Mouse (Mus musculus) natural killer cell, adult 2 months (primary cell): Measurements from ENCODE around the gene Sesn3.
A peak's percentile ranks its signal among the peaks of the same experiment; 100 is the strongest.
"Not testable (repeated sequence)": the region's sequence is repeated elsewhere in the genome, so short reads cannot be mapped to it uniquely, and the experiment has no call there.

Source experiments
- DNase-seq, 2 experiments: peaks; one replicate each; pipeline ENCODE4 v3.0.0; 2022; ENCODE audit warnings: low spot score in 2 of 2

Sesn3 gene

DNA sequence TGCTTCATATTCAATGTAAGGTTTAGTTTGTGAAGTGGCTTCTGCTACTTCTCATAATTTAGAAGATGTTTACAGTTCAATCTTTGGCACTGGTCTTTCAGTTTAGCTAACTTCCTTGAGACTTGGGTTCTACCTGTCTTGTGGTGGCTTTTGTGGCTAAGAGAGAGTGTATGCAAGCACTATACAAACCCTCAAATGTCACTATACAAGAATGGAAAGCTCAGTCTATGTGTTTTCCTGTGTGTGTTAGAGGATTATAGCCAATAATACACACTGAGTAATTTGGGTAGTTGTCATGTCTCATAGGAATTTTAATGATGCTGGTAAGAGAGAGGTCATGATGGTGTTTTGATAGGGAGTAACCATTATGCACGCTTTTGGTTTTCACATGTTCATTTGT, 5.8 kb downstream of the Sesn3 start:
- no peak for DNase-seq

DNA sequence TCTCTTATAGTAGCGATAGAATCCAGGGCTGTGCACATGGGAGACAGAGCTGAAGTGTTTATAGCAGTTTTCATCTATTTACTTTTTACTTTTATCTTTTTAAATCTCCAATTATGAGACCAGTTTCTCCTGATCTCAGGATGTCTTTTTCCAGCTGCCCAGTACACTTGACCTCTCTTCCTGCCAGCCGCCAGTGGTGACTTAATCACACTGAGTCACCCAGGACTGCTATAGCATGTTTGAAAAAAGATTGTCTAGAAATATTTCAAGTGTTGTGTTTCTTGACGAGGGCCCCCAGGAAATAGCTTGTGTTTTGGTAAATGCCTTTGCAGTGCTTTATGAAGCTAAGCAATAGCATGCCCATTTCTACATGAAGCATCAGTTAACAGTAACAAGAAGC, 10.2 kb downstream of the Sesn3 start:
- no peak for DNase-seq

DNA sequence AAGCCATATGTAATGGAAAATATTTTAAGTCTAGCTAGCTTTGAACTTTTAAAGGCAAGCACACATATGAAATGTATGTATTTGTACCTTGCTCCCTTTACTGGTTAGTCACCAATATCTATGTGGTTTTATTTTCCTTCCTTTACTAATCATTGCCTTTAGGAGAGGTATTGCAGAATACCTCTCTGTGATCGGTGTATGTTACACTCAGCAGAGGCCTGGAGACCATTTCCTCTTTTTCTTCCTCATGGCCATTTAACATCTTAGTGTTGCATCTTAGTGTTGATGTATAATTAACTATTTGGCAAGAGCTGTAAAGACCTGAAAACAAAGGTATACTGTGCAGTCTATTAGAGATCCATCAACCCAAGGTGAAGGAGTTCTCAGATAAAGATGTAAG, 12.4 kb downstream of the Sesn3 start:
- no peak for DNase-seq

DNA sequence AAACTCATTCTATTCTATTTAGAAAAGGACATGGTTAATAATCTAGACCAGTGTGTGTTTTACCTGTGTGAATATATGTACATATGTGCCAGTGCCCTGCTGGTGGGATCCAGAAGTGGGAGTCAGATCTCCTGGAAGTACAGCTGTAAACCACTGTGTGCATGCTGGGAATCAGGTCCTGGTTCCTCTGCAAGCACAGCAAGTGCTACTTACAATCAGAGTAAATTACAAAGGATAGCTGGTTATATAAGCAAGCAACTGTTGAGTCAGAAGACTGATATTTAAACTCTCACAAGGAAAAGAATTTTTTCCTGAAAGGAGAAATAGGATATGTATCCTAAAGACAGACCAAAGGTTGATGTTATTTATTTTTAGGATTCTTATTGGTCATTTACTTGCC, 13.6 kb downstream of the Sesn3 start:
- no peak for DNase-seq

DNA sequence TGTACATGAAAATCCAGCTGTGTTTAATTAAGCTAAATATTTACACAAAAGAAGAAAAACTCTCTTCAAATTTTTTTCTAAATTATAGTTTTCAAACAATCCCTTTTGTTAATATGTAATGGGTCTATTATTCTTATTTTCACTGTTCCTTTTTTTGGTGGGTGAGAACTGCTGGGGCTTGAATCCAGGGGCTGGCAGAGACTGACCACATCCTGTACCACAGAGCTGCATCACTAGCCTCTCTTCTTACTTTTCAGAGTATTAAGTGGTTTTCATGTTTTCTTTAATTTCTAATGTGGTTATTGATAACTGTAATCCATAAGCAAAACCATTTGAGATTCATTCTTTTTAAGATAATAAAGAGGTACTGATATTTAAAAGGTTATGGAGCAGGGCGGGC, 19.0 kb downstream of the Sesn3 start:
- DNase-seq: peak; percentile 47 to 58

DNA sequence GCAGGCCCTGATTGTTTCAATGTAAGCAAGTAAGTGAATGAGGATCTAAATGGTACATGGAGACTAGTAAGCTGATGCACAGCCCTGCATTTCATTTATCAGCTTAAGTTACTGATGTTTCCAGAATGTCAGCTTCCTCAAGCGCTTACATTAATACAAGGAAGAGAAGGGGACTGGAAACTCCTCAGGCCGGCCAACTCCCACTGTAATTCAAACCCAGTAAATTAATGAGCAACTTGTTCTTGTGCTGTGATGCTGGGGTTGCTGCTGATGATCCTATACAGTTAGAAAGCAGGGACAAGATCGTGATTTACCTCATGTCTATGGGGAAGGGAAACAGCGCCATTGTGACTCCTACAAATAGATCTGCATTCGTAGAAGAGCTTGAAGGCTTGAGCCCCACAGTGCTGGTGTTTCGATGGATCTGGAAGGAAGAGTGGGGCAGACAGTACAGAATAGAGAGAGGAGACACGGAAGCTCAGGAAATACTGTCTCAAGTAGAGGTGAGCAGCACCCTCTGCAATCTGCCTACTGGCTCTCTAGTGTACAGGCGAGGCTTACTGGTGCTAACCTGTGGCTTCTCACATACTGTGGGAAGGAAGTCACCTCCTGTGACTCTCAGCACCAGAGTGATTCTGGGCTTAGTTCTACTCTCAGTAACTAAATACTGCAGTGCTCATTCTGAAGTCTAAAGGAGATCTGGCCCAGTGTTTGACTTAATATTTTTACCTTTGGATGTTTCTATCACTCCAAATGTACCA, 21.0 kb downstream of the Sesn3 start:
- DNase-seq: peak; percentile 48 to 60

DNA sequence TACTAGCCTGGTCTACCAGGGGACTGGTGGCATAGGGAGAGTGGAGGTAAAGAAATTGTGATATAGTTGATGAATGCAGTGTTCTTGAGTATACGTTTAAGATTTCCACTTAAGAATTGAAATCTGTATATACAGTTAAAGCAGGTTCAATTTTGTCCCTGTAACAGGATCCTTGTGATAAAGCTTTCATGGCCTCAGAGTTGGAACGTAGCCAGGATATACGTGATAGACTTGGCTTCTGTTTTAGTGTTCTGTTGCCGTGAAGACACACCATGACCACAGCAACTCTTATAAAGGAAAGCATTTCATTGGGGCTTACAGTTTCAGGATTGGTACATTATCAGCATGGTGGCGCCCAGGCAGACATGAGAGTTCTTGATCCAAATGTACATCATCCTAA, 22.3 kb downstream of the Sesn3 start:
- DNase-seq: no peak

GRCm38 (mm10) chr9:14299819-14300218, 25.0 kb downstream of the Sesn3 start:
- no peak for DNase-seq

DNA sequence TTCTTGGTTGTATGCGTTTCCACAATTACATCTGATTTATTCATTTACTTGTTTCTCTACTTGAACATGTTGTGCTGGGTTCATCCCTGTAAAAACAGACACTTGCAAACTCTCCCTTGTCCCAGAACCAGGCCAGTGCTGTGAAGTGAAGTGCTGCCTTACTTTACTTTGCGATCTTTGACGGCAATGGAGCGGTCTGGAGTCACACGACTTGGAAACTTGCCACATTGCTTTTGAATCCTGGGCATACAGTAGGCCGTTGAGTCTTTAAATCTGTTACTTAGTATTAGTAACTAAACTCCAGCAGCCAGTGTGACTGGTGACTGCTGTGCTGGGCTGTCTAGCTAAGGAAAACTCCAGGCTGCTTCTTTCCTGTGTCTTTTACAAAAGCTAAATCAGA, 25.9 kb downstream of the Sesn3 start:
- DNase-seq: no peak

DNA sequence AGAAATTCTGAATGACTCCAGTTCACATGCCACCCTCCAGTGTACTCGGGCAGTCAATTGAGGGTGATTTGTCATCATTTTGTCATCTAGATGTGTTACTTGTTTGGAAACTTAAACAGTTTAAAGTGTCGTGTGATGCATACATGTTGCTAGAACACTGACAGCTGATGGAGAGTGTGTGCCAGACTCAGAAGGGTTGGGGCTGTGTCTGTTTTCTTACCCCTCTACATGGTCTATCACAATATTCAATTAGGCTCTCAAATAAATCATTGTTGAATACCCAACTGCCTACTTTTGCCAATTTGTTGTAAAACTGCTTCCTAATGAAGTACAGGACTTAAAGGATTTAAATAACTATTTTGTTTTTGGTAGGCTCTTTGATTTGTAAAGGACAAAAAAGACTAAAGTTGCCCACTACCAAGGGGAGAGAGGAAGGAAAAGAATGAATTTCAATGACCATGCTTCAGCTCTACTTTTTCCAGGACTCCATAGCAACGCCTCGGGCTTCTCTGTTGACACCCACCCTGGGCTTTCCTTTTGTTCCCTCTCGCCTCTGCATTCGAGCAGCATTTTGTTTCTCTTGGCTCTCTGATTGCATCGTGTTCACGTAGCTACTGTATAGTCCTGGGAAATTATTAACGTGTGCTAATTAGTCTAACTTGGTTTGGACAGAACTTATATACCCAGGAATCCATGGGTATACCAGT, 29.5 kb downstream of the Sesn3 start:
- DNase-seq: no peak

DNA sequence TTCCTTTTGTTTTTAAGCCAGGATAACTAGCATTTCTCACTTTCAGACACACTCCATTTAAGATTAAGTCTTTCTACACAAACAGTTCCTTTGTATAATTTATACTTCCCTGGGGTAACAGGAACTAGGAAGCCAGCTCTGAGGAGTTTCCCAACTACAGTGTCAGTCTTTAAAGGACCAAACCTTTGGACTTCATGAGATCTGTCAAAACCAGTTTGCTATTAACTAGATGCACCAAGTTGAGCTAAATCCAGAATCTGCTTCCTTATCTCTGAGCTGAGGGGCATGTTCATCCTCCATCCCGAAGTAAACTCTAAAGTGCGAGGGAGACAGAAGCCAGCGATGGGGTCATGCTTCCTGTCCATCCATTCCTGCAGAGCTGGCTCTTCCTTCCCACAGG, 32.5 kb downstream of the Sesn3 start:
- no peak for DNase-seq

- no peak for DNase-seq
Measured at GRCm38 (mm10) chr9:14313968-14314367, 39.1 kb downstream of the Sesn3 start.

GRCm38 (mm10) chr9:14314477-14314876, 39.6 kb downstream of the Sesn3 start:
- DNase-seq: no peak

- no peak for DNase-seq
Measured at GRCm38 (mm10) chr9:14316618-14317017, 41.8 kb downstream of the Sesn3 start.

DNA sequence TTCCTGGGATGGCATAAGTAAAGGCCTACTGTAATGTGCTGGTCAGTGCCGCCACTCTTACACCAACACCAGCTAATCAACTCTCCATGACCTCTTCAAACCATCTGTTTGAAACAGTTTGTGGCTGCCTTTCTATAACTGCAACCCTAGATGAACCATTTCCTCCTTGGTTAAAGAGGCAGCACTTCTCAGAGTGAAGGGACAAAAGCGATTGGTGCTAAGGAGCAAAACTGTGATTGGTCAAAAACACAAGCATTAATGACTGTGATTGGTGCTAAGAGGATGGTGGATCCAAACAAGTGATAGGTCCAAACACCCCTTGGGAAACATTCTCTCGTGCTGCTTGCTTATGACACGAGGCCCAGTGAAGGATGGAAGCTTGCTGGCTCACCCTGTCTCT, 61.0 kb downstream of the Sesn3 start:
- DNase-seq: no peak

DNA sequence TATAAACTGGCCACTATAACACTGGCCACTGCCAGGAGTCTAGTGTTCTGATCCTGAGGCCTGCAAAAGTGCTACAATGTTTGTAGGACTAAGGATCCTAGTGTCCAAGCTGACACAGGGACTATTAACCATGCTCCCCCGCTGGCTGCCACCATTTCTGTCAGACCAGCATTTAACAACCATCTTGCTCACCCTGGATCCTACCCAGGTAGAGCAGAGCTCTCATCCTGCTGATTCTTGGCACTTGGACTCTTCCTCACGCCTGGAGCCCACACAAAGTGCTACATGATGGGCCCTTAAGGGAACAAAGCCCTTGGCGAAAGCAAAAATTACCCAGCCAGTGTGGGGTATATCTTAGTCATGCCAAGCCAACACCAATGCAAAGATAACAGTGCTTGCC, 62.0 kb downstream of the Sesn3 start:
- no peak for DNase-seq

DNA sequence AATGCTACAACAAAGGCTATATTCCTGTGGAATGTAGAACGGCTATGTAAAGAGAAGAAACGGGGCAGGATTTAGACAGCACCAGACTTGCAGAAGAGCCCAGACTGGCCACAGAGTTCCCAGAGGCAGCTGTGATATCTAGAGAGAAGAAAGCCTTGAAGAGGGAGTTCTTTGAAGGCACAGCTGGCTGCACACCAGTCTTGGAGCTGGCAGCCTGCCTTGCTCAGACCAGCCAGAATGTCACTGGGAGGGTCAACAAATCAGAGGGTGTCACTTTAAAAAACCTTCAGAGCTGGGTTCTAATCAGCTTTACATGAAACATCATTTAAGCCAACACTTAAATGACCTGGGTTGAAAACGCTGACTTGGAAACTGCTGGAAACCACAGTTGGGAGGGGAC, 63.8 kb downstream of the Sesn3 start:
- no peak for DNase-seq

- DNase-seq: peak; percentile 52 to 73
Measured at GRCm38 (mm10) chr9:14342041-14342668, 67.3 kb downstream of the Sesn3 start.

GRCm38 (mm10) chr9:14345866-14346265, 71.0 kb downstream of the Sesn3 start:
- DNase-seq: not testable (repeated sequence)

GRCm38 (mm10) chr9:14348416-14348815, 73.5 kb downstream of the Sesn3 start:
- peak in 1 of 2 experiments; percentile 42 for DNase-seq

DNA sequence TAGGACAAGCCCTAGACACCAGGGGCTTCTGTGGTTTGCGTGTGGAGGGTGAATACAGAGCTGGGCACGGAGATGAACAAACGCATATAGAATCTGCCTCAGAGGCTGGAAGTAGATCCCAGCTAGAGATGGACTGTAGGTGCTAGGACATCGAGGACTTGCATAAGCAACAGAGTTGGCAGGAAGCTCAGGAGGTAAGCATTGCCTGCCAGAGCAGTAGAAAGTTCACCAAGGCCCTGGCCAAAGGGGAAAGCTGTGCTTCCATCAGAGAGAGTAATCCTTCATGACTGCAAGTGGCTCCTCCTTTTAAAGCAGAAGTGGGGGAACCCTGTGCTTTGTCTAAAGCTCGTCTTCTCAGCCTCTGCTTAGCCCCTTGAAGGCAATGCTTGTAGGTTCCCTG, 74.5 kb downstream of the Sesn3 start:
- no peak for DNase-seq

GRCm38 (mm10) chr9:14350787-14351186, 75.9 kb downstream of the Sesn3 start:
- no peak for DNase-seq

GRCm38 (mm10) chr9:14352337-14352736, 77.5 kb downstream of the Sesn3 start:
- no peak for DNase-seq
